ENCODE assay signal across 14 mouse cellular contexts in genomic region chr19:37585210-37585609, GRCm38 (mm10). TPM values are rescaled to one million over a fixed set of nuclear protein-coding genes. Genes with fewer than 3 reads are reported as not detected.
DNase-seq lines count a peak whose midpoint lies in the region; ATAC-seq and TF ChIP-seq lines count a peak whose summit lies in the region.
"Had no signal": no experiment of that assay in that cellular context is flagged by ENCODE, and none has a peak within 500 bp of the region (broad histone marks: within the 10 kb centered on the region; RNA-seq: fewer than 3 reads in every experiment).

No protein-coding gene starts in this region.

- WGBS in kidney, embryonic 16.5 days, result 28% methylated on average over 14 of the region's 14 CpGs
- WGBS in kidney, embryonic 14.5 days, result 37% methylated on average over 14 of the region's 14 CpGs
- 49% methylated on average over 14 of the region's 14 CpGs for WGBS in limb, embryonic 10.5 days
- WGBS in forebrain, postnatal 0 days, result 47% methylated on average over 14 of the region's 14 CpGs

- DNase-seq in retina, embryonic 14.5 days (ENCODE audit: low spot score), result peak; percentile 38
- DNase-seq in retina, postnatal 1 day, result no peak
- peak; percentile 47 for DNase-seq in limb, embryonic 10.5 days (ENCODE audit: low spot score)
- peak; percentile 52 for DNase-seq in splenic B cell, adult 2 months (ENCODE audit: low read depth, low spot score)
- no peak for DNase-seq in forebrain, postnatal 0 days
- DNase-seq: cerebellum, adult 9-11 months; left cerebral cortex, postnatal 4 days; thymus, adult 18-20 months had no signal

- no peaks in the 10 kb centered on the region for H3K9me3 ChIP-seq in kidney, embryonic 16.5 days (ENCODE audit: low read length)
- H3K9me3 ChIP-seq in kidney, embryonic 14.5 days (ENCODE audit: control insufficient read depth, low read length), result no peaks in the 10 kb centered on the region
- no peaks in the 10 kb centered on the region for H3K9me3 ChIP-seq in limb, embryonic 10.5 days (replicated peaks)
- H3K9me3 ChIP-seq in forebrain, postnatal 0 days (ENCODE audit: low read length), result no peaks in the 10 kb centered on the region
- H3K9me3 ChIP-seq: midbrain, embryonic 13.5 days had no signal

- no peak overlapping the region for H3K4me3 ChIP-seq in kidney, embryonic 16.5 days (ENCODE audit: low read length)
- H3K4me3 ChIP-seq in kidney, embryonic 14.5 days (ENCODE audit: low read length), result no peak overlapping the region
- no peak overlapping the region for H3K4me3 ChIP-seq in limb, embryonic 10.5 days
- no peak overlapping the region for H3K4me3 ChIP-seq in forebrain, postnatal 0 days (ENCODE audit: low read depth, low read length)
- H3K4me3 ChIP-seq: midbrain, embryonic 13.5 days had no signal

- H3K4me2 ChIP-seq in kidney, embryonic 16.5 days (replicated peaks; ENCODE audit: low read depth, low read length), result no peak overlapping the region
- no peak overlapping the region for H3K4me2 ChIP-seq in kidney, embryonic 14.5 days (replicated peaks; ENCODE audit: low read depth, low read length)
- no peak overlapping the region for H3K4me2 ChIP-seq in forebrain, postnatal 0 days (ENCODE audit: low read depth)
- H3K4me2 ChIP-seq: midbrain, embryonic 13.5 days had no signal

- peak; percentile 67; the same call in 1 of the 2 replicates for ATAC-seq in kidney, embryonic 16.5 days (ENCODE audit: low FRiP score, low TSS enrichment)
- ATAC-seq in kidney, embryonic 14.5 days (ENCODE audit: low FRiP score, low TSS enrichment), result no peak
- no peak for ATAC-seq in forebrain, postnatal 0 days
- ATAC-seq: hindbrain, postnatal 0 days; midbrain, embryonic 13.5 days; Patski had no signal

- no peak overlapping the region for H3K27ac ChIP-seq in kidney, embryonic 16.5 days (ENCODE audit: low read length)
- H3K27ac ChIP-seq in kidney, embryonic 14.5 days (ENCODE audit: low read depth, low read length), result no peak overlapping the region
- H3K27ac ChIP-seq in limb, embryonic 10.5 days, result no peak overlapping the region
- no peak overlapping the region for H3K27ac ChIP-seq in forebrain, postnatal 0 days (ENCODE audit: low read depth, low read length)
- H3K27ac ChIP-seq: hindbrain, postnatal 0 days; midbrain, embryonic 13.5 days had no signal

- no peak for TF ChIP-seq CTCF in forebrain, postnatal 0 days (IDR thresholded peaks at IDR 0.05; ENCODE audit: low read depth)

- peaks cover 3% of the 10 kb centered on the region; the same call in 1 of the 2 replicates for H3K4me1 ChIP-seq in kidney, embryonic 16.5 days (ENCODE audit: insufficient read depth, low read length)
- H3K4me1 ChIP-seq in kidney, embryonic 14.5 days (ENCODE audit: control insufficient read depth, insufficient read depth, low read length), result peaks cover 9% of the 10 kb centered on the region; the same call in 1 of the 2 replicates
- peaks cover 11% of the 10 kb centered on the region for H3K4me1 ChIP-seq in limb, embryonic 10.5 days
- no peaks in the 10 kb centered on the region for H3K4me1 ChIP-seq in forebrain, postnatal 0 days (ENCODE audit: insufficient read depth)
- H3K4me1 ChIP-seq: midbrain, embryonic 13.5 days had no signal

- 0 out of 2 replicates have a peak, but pooled peaks cover 3% of the 10 kb centered on the region for H3K36me3 ChIP-seq in kidney, embryonic 16.5 days (ENCODE audit: insufficient read depth, low read length)
- H3K36me3 ChIP-seq in kidney, embryonic 14.5 days (ENCODE audit: control insufficient read depth, insufficient read depth, low read length), result no peaks in the 10 kb centered on the region
- no peaks in the 10 kb centered on the region for H3K36me3 ChIP-seq in limb, embryonic 10.5 days
- peaks cover 18% of the 10 kb centered on the region; the same call in 1 of the 2 replicates for H3K36me3 ChIP-seq in splenic B cell, adult 2 months (ENCODE audit: control insufficient read depth, insufficient read depth, low read length, poor library complexity, severe bottlenecking)
- H3K36me3 ChIP-seq in forebrain, postnatal 0 days (ENCODE audit: insufficient read depth), result peaks cover 4% of the 10 kb centered on the region; the same call in 1 of the 2 replicates
- H3K36me3 ChIP-seq: midbrain, embryonic 13.5 days had no signal

- H3K27me3 ChIP-seq in kidney, embryonic 16.5 days (ENCODE audit: insufficient read depth, low read length), result no peaks in the 10 kb centered on the region
- no peaks in the 10 kb centered on the region for H3K27me3 ChIP-seq in kidney, embryonic 14.5 days (ENCODE audit: control insufficient read depth, insufficient read depth, low read length)
- H3K27me3 ChIP-seq in limb, embryonic 10.5 days (ENCODE audit: low read depth, poor library complexity, severe bottlenecking), result no peaks in the 10 kb centered on the region
- H3K27me3 ChIP-seq in splenic B cell, adult 2 months (ENCODE audit: control insufficient read depth, insufficient read depth, low read length, poor library complexity, severe bottlenecking), result no peaks in the 10 kb centered on the region
- no peaks in the 10 kb centered on the region for H3K27me3 ChIP-seq in forebrain, postnatal 0 days (ENCODE audit: insufficient read depth, low read length)
- H3K27me3 ChIP-seq: CH12.LX; midbrain, embryonic 13.5 days; Patski had no signal

- no peak overlapping the region for H3K9ac ChIP-seq in kidney, embryonic 16.5 days (replicated peaks; ENCODE audit: low read length)
- no peak overlapping the region for H3K9ac ChIP-seq in kidney, embryonic 14.5 days (ENCODE audit: low read depth, low read length)
- no peak overlapping the region for H3K9ac ChIP-seq in forebrain, postnatal 0 days
- H3K9ac ChIP-seq: midbrain, embryonic 13.5 days had no signal

RNA-seq across cellular contexts. Expression of gene Exoc6, which starts 35.0 kb away (rescaled TPM):
- polyA plus RNA-seq in kidney, embryonic 16.5 days (2015; fragmentation: Nextera tagmentation; extraction: Ambion mirVana), result 25.3 and 26.9 TPM in 2 replicates
- 14.2 and 26.8 TPM in 2 replicates for polyA plus RNA-seq in kidney, embryonic 14.5 days (2014; fragmentation: Nextera tagmentation; extraction: Ambion mirVana)
- 7.2 and 7.3 TPM in 2 replicates for polyA plus RNA-seq in limb, embryonic 10.5 days (2016; fragmentation: Nextera tagmentation; extraction: Ambion mirVana)
- 42.9 and 47.5 TPM in 2 replicates for total RNA-seq in forebrain, postnatal 0 days (2014; rRNA removed)
- 30.6 and 34.3 TPM in 2 replicates for polyA plus RNA-seq in forebrain, postnatal 0 days (2015; fragmentation: Nextera tagmentation; extraction: Ambion mirVana)

Comparison
In these comparisons a context has a peak if more than half of its experiments do, and no peak if none do; other contexts are left out.
1. DNase-seq: peak in retina, embryonic 14.5 days (single experiment), limb, embryonic 10.5 days (single experiment) and splenic B cell, adult 2 months (single experiment); none in retina, postnatal 1 day (single experiment) and forebrain, postnatal 0 days (single experiment).